Mouse (Mus musculus) midbrain, embryonic 14.5 days (tissue): Measurements from ENCODE around the gene Sec14l4. TPM values are rescaled to one million over a fixed set of nuclear protein-coding genes. Genes with fewer than 3 reads are reported as not detected.

Experiments used
- ATAC-seq: fragments of 200-750 bp; cut with Nextera tagmentation; 2 replicates; pipeline ENCODE4 v1.8.0; 2017; ENCODE audit warnings: moderate number of reproducible peaks, moderate library complexity; ENCODE audit not compliant: low FRiP score, low TSS enrichment
- DNase-seq: peaks from one replicate; pipeline ENCODE4 v3.0.0-alpha.2; 2015
- H3K27ac ChIP-seq: fragments of 300-500 bp; sonication (generic); replicated peaks from 2 replicates; pipeline ENCODE4 v1.5.1; 2014; ENCODE audit warnings: mild to moderate bottlenecking, low read depth, low read length, moderate library complexity
- H3K27me3 ChIP-seq: fragments of 300-500 bp; sonication (generic); 2 replicates; pipeline ENCODE4 v1.6.1; 2014; ENCODE audit warnings: low read length, control low read depth, mixed read lengths; ENCODE audit not compliant: control insufficient read depth, insufficient read depth
- H3K36me3 ChIP-seq: fragments of 300-500 bp; sonication (generic); 2 replicates; pipeline ENCODE4 v1.6.1; 2014; ENCODE audit warnings: low read length, control low read depth; ENCODE audit not compliant: control insufficient read depth, insufficient read depth
- H3K4me1 ChIP-seq: fragments of 300-500 bp; sonication (generic); 2 replicates; pipeline ENCODE4 v1.6.1; 2014; ENCODE audit warnings: mild to moderate bottlenecking, antibody characterized with exemption, low read length, control low read depth; ENCODE audit not compliant: control insufficient read depth, insufficient read depth
- H3K4me2 ChIP-seq: fragments of 300-500 bp; sonication (generic); 2 replicates; pipeline ENCODE4 v1.6.1; 2014; ENCODE audit warnings: mild to moderate bottlenecking, low read length, moderate library complexity
- H3K4me3 ChIP-seq: fragments of 300-500 bp; sonication (generic); replicated peaks from 2 replicates; pipeline ENCODE4 v1.5.1; 2014; ENCODE audit warnings: low read depth, low read length
- H3K9ac ChIP-seq: fragments of 300-500 bp; sonication (generic); replicated peaks from 2 replicates; pipeline ENCODE4 v1.6.1; 2014; ENCODE audit warnings: mild to moderate bottlenecking, low read length, moderate library complexity
- H3K9me3 ChIP-seq: fragments of 300-500 bp; sonication (generic); 2 replicates; pipeline ENCODE4 v1.6.1; 2016; ENCODE audit warnings: low read length, control low read depth, mixed read lengths; ENCODE audit not compliant: control insufficient read depth
- WGBS: fragments of 180-500 bp; shearing (Covaris S2); extraction: QIAGEN DNeasy Blood & Tissue Kit; methylation state at CpG from one replicate; pipeline ENCODE4 v1.1.7; 2014; 5-methylcytosine and 5-hydroxymethylcytosine counted together
- polyA plus RNA-seq: library from polyadenylated mRNA; unstranded; fragments of >200 nt; fragmentation: Nextera tagmentation; extraction: Ambion mirVana; gene quantifications from 2 replicates; pipeline ENCODE4 v1.2.1, GENCODE M21; 2014

Sec14l4 gene
- polyA plus RNA-seq, 1 experiment from 2014 or later: not detected

DNA sequence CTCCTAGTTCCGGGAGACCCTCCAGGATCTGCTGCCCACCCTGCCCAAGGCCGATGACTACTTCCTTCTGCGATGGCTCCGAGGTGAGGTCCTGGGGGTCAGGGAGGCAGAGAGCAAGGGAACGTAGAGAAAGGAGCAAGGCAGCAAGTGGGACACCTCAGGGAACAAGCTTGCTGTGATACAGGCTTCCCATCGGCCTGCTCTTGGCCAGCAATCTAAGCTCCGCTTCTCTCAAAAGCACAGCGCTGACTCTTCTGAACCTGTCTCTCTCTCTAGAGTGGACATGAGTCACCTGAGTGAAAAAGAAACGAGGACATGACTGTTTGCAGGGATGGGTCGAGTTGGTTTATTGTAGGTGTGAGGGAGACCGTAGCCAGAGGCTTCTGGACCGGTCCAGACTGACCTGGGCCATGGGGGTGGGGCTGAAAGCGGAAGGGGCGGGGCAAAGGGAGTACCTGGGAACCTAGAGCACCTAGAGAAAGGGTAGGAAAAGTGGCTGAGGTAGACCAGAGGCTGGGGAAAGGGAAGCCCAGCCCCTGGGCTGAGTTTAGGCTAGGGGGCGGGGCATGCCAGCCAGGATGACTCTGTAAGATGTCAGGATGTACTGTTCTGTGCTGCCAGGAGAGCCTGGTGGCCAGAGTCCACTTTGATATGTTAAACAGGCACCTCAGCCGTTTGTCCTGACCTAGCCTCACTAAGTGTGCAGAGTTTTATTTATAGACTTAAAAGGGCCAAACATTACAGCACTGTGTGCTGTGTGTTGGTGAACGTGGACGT lies 4.0 kb downstream of the Sec14l4 start:
- Histone ChIP-seq H3K4me1 (no peaks in the 10 kb centered on the region), H3K36me3 (no peaks in the 10 kb centered on the region), H3K27ac (no peak overlapping the region), H3K4me2 (no peak overlapping the region), H3K27me3 (no peaks in the 10 kb centered on the region), H3K9me3 (no peaks in the 10 kb centered on the region), H3K9ac (no peak overlapping the region), H3K4me3 (no peak overlapping the region)
- WGBS: 73% methylated on average over 18 of the region's 18 CpGs
- no peak for DNase-seq
- no peak for ATAC-seq

DNA sequence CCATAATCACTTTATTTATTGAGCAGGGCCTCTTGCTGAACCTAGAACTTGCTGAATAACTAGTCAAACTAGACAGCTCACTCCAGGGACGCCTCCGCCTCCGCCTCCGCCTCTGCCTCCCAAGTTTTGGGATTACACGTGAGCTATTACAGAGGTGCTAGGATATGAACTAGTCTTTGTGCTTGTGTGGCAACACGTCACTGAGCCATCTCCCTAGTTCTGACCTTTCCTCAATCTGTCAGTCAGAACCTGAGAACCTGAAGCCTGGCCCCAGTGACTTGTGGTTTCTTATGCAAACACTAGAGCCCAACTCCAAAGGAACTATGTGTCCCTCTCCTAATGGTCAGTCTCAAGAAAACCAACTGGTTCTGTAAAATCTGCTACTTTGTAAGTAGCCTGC lies 4.7 kb downstream of the Sec14l4 start:
- ATAC-seq: no peak
- Histone ChIP-seq H3K9ac (no peak overlapping the region), H3K9me3 (no peaks in the 10 kb centered on the region), H3K4me3 (no peak overlapping the region), H3K36me3 (no peaks in the 10 kb centered on the region), H3K27ac (no peak overlapping the region), H3K27me3 (no peaks in the 10 kb centered on the region), H3K4me1 (no peaks in the 10 kb centered on the region), H3K4me2 (no peak overlapping the region)
- DNase-seq: no peak
- 88% methylated on average over 6 of the region's 6 CpGs for WGBS

DNA sequence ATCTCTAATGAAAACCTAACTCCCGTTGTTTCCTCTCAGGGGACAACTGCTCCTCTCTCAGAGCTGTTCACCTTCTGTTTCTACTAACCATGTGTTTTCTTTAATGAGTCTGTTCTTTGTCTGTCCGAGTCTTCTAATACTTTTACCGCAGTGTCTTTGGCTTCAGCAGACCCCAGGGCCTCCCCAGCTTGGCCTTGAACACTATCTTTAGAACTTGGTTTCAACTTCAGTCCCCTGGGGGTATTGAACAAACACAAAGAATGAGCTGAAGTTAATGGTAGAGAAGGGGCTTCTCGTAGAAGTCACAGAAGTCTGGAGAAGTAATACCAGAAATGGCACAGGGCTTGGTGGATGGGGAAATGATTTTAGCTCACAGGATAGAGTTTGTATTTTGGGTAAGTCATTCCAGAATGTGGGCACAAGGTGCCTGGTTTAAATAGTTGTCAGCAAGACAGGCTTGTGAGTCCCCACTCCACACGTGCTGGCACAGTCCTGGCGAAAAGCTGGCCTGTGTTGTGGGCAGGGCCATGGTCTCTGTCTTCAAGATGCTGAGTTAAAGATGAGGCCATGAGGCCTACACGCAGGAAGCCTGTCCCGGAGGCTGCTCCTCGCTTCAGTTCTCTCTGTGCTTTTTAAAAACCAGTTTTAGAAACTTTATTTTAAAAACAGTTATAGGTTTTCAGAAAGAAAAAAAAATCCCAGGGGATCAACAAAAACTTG lies 5.3 kb downstream of the Sec14l4 start:
- Histone ChIP-seq H3K9me3 (no peaks in the 10 kb centered on the region), H3K36me3 (no peaks in the 10 kb centered on the region), H3K9ac (no peak overlapping the region), H3K27ac (no peak overlapping the region), H3K27me3 (no peaks in the 10 kb centered on the region), H3K4me3 (no peak overlapping the region), H3K4me1 (no peaks in the 10 kb centered on the region), H3K4me2 (no peak overlapping the region)
- WGBS: 79% methylated on average over 9 of the region's 9 CpGs
- ATAC-seq (no peak), DNase-seq (no peak)

DNA sequence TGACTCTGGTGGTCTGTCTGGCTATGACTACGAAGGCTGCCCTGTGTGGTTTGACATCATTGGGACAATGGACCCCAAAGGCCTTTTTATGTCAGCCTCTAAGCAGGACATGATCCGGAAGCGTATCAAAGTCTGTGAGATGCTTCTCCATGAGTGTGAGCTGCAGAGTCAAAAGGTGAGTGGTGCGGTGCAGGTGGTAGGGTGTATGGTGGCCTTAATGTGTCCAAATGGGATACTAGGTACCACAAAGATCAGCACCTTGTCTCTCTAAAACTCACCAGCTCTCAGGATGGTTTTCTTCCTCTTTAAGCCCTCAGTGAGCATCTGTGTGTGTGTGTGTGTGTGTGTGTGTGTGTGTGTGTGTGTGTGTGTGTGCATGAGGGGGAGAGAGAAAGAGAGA lies 8.7 kb downstream of the Sec14l4 start:
- WGBS: 86% methylated on average over 4 of the region's 4 CpGs
- no peak overlapping the region for H3K9ac ChIP-seq
- H3K4me1 ChIP-seq: no peaks in the 10 kb centered on the region
- H3K27me3 ChIP-seq: no peaks in the 10 kb centered on the region
- H3K27ac ChIP-seq: no peak overlapping the region
- no peaks in the 10 kb centered on the region for H3K36me3 ChIP-seq
- no peaks in the 10 kb centered on the region for H3K9me3 ChIP-seq
- DNase-seq (no peak), ATAC-seq (no peak)
- no peak overlapping the region for H3K4me2 ChIP-seq
- H3K4me3 ChIP-seq: no peak overlapping the region

DNA sequence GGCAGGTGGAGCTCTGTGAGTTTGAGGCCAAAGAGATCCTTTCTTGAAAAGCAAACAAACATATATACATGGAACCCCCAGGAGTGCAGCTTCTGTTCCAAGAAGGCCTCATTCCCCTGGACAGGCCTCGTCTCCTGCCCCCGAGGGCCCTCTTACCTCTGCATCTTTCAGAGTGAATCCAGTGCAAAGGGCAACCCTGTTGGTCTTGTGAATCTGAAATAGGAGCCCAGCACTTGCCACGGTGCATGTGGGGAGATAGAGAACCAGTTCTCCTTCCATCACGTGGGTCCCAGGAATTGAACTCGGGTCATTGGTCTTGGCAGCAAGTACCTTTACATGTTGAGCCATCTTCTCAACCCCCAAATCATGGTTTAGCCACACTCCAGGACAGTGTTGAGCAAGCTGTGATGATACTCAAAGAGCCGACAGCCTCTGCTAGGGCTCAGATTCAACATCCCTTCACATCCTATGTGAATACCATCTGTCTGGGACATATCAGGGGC lies 9.9 kb downstream of the Sec14l4 start:
- Histone ChIP-seq H3K4me1 (no peaks in the 10 kb centered on the region), H3K4me3 (no peak overlapping the region), H3K9ac (no peak overlapping the region), H3K36me3 (no peaks in the 10 kb centered on the region), H3K9me3 (no peaks in the 10 kb centered on the region), H3K27ac (no peak overlapping the region), H3K4me2 (no peak overlapping the region), H3K27me3 (no peaks in the 10 kb centered on the region)
- WGBS: 86% methylated on average over 6 of the region's 6 CpGs
- DNase-seq: no peak
- ATAC-seq: no peak

DNA sequence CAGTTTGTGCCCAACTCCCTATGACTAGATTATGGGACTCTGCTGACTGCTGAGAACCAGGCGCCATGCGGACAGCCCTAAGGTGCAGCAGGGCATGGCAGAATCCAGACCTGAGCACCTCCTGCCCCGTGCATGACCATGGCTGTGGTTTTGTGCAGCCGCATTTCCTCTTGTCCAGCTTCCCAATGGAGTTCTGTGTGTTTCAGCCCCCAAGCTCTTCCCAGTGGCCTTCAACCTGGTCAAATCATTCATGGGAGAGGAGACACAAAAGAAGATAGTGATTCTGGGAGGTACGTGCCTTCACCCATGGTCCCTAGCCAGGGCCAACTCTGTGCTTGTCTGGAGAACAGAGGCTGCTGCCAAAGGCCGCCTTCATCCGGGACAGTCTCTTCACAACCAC lies 11.8 kb downstream of the Sec14l4 start:
- Histone ChIP-seq H3K9me3 (no peaks in the 10 kb centered on the region), H3K36me3 (no peaks in the 10 kb centered on the region), H3K27me3 (no peaks in the 10 kb centered on the region), H3K9ac (no peak overlapping the region), H3K4me3 (no peak overlapping the region), H3K27ac (no peak overlapping the region), H3K4me1 (no peaks in the 10 kb centered on the region), H3K4me2 (no peak overlapping the region)
- 89% methylated on average over 7 of the region's 7 CpGs for WGBS
- ATAC-seq (no peak), DNase-seq (no peak)

DNA sequence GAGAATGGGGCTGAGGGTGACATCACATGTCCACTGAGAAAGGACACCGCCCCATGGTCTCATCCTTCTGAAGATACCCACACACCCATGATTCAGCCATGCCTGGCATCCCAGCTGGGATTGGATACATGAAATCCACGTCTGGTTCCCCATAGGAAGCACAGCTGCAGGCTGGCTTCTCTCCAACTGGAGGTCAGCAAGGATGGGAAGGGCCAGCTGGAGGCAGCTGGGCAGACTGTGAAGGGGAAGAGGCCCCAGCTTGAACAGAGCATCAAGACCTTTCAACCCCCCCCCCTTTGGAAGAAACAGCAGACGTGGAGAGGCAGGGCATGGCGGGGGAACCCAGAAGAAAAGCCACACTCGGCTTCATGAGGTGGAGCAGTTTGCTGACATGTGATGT lies 15.3 kb downstream of the Sec14l4 start:
- WGBS: 76% methylated on average over 5 of the region's 5 CpGs
- DNase-seq: no peak
- no peak overlapping the region for H3K4me3 ChIP-seq

DNA sequence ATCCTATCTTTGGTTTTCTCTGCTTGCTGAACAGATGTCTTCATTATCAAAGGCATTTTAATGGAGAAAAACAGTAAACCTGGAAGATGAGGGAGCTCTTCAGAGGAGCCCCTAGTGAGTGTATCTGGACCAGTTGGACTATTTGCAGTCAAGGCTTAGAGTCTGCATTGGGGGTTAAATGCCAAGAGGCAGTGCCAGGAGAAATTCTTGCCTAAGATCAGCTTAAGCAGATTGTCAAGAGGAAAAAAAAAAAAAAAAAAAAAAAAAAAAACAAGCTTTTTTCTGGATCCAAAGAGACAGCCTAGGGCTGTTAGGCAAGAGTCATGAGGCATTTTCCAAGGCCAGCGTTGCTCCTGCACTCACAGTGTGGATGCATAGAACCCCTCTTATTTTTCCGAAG lies 16.5 kb downstream of the Sec14l4 start:
- no peak overlapping the region for H3K4me3 ChIP-seq
- no peak for ATAC-seq
- WGBS: 92% methylated on average over 2 of the region's 2 CpGs
- no peak overlapping the region for H3K27ac ChIP-seq
- H3K9me3 ChIP-seq: no peaks in the 10 kb centered on the region
- DNase-seq: no peak
- H3K27me3 ChIP-seq: no peaks in the 10 kb centered on the region
- H3K36me3 ChIP-seq: no peaks in the 10 kb centered on the region
- no peak overlapping the region for H3K4me2 ChIP-seq
- H3K4me1 ChIP-seq: no peaks in the 10 kb centered on the region
- H3K9ac ChIP-seq: no peak overlapping the region

More for the DNA sequence above, 15.3 kb downstream of the Sec14l4 start:
- no peaks in the 10 kb centered on the region for H3K27me3 ChIP-seq
- no peaks in the 10 kb centered on the region for H3K36me3 ChIP-seq
- no peak for ATAC-seq
- H3K9me3 ChIP-seq: no peaks in the 10 kb centered on the region
- H3K27ac ChIP-seq: no peak overlapping the region
- H3K4me1 ChIP-seq: no peaks in the 10 kb centered on the region
- H3K9ac ChIP-seq: no peak overlapping the region
- no peak overlapping the region for H3K4me2 ChIP-seq

DNA sequence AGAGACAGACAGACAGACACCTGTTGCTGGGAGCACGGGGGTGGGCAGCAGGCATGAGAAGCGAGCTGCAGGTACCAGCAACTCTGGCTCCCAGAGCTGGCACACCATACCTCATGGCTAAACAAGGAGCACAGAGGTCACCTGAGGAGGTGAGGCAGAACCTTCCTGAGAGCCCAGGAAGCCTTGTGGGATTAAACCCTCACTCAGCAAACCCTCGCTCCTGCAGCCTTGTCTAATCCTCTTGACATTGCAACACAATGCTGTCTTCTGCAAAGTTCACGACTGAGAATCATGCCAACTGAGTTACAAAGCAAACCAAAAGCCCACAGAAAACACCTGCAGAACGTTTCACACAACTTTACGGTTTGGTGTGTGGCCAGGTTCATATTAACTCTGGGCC lies 17.2 kb downstream of the Sec14l4 start:
- no peak for DNase-seq
- H3K27me3 ChIP-seq: no peaks in the 10 kb centered on the region
- 90% methylated on average over 6 of the region's 6 CpGs for WGBS

More for the DNA sequence above, 17.2 kb downstream of the Sec14l4 start:
- Histone ChIP-seq H3K36me3 (no peaks in the 10 kb centered on the region), H3K4me2 (no peak overlapping the region), H3K9me3 (no peaks in the 10 kb centered on the region), H3K4me1 (no peaks in the 10 kb centered on the region), H3K9ac (no peak overlapping the region), H3K4me3 (no peak overlapping the region), H3K27ac (no peak overlapping the region)
- ATAC-seq: no peak
